Mouse (Mus musculus) spleen, postnatal 4 days (tissue): ENCODE measurements around the gene Zbtb11.
"Not testable (repeated sequence)": the region's sequence is repeated elsewhere in the genome, so short reads cannot be mapped to it uniquely, and the experiment has no call there.

ENCODE experiments used
- DNase-seq, 2 experiments: peaks; one replicate each; pipeline ENCODE4 v3.0.0; 2022; ENCODE audit warnings: low spot score in 2 of 2

The Zbtb11 gene

GRCm38 (mm10) chr16:56037138-56038010 lies 63.7 kb downstream of the Zbtb11 start, which contains the start of gene Trmt10c:
Gene Trmt10c, minus strand, starts transcription at chr16:56037819.
- peak; percentile 94 to 97 for DNase-seq

DNA sequence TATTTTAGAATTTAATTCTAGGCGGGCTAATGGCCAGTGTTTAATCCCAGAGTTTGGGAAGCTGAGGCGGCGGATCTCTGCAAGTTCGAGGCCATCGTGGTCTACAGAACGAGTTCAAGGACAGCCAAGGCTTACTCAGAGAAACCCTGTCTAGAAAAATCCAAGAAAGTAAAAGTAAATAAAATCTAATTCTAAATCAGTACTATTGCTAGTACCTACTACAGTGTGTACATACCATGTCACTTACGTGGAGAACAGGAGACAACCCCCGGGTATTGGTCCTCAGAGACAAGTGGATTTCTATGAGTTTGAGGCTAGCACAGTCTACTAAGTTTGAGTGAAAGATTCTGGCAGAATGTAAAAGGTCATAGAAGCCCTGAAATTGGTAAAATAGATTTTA lies 64.4 kb downstream of the Zbtb11 start:
- no peak for DNase-seq

DNA sequence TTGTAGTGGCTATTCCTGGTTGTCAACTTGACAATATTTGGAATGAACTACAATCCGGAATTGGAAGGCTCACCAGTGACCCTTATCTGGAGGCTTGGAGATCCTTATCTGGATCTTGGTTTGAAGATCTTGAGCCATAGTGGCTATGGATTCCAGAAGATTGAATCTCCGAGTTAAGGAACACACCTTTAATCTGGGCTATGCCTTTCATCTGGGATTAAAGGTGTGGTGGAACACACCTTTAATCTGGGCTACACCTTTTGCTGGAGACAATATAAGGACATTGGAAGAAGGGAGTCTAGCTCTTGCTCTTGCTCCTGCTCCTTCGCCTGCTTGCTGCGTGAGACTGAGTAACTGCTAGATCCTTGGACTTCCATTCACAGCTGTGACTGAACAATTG lies 74.4 kb downstream of the Zbtb11 start, which contains the start of gene Senp7:
Gene Senp7, plus strand, starts transcription at position 301 of the 400 bp plus-strand sequence.
- not testable (repeated sequence) for DNase-seq

GRCm38 (mm10) chr16:56055911-56056310 lies 82.2 kb downstream of the Zbtb11 start:
- DNase-seq = no peak

- DNase-seq = no peak
Observed at GRCm38 (mm10) chr16:56056944-56057590, 83.4 kb downstream of the Zbtb11 start.

- DNase-seq = no peak
Observed at GRCm38 (mm10) chr16:56058151-56058550, 84.5 kb downstream of the Zbtb11 start.
